Mouse (Mus musculus): ENCODE data around the gene Galnt9. TPM values are rescaled to one million over a fixed set of nuclear protein-coding genes. Genes with fewer than 3 reads are reported as not detected.

Gene Galnt9
- polyA plus RNA-seq, 1 experiment from 2014 or later: 0.80 TPM

DNA sequence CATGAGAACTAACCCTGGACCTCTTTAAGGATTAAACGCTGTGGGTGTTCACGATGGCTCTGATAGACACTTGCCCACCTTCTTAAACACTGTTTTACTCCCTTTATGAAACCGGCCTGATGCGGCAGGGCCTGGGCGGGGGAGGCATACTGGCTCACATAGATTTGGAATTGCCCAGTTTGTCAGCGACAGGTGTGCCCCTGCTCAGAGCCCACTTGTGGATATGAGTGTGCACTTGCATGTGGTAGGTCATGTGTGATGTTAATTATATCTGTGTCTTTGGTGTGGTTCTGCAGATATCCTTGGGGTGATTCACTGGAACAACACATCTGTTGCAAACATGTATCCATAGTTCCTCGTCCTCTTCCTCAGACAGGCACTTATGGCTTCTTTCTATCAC lies 66.3 kb downstream of the Galnt9 start:
- H3K27me3 ChIP-seq (replicated peaks; ENCODE audit: control insufficient read depth, insufficient read depth, low read length): no peaks in the 10 kb centered on the region
- no peak overlapping the region for H3K9ac ChIP-seq (ENCODE audit: low read length)
- no peaks in the 10 kb centered on the region for H3K9me3 ChIP-seq (ENCODE audit: control insufficient read depth, low read length)
- H3K4me2 ChIP-seq (ENCODE audit: low read length): no peak overlapping the region
- no peak overlapping the region for H3K4me3 ChIP-seq (ENCODE audit: low read depth, low read length)
- no peak for DNase-seq (ENCODE audit: low spot score)
- 0 out of 2 replicates have a peak, but pooled peaks cover 3% of the 10 kb centered on the region for H3K4me1 ChIP-seq (replicated peaks; ENCODE audit: control insufficient read depth, insufficient read depth, low read length)
- ATAC-seq (replicated peaks; ENCODE audit: low FRiP score, low TSS enrichment, low read depth): no peak
- WGBS: 89% methylated on average over 7 of the region's 7 CpGs
- no peak overlapping the region for H3K27ac ChIP-seq (ENCODE audit: low read depth)
- H3K36me3 ChIP-seq (ENCODE audit: control insufficient read depth, insufficient read depth, low read length): no peaks in the 10 kb centered on the region

DNA sequence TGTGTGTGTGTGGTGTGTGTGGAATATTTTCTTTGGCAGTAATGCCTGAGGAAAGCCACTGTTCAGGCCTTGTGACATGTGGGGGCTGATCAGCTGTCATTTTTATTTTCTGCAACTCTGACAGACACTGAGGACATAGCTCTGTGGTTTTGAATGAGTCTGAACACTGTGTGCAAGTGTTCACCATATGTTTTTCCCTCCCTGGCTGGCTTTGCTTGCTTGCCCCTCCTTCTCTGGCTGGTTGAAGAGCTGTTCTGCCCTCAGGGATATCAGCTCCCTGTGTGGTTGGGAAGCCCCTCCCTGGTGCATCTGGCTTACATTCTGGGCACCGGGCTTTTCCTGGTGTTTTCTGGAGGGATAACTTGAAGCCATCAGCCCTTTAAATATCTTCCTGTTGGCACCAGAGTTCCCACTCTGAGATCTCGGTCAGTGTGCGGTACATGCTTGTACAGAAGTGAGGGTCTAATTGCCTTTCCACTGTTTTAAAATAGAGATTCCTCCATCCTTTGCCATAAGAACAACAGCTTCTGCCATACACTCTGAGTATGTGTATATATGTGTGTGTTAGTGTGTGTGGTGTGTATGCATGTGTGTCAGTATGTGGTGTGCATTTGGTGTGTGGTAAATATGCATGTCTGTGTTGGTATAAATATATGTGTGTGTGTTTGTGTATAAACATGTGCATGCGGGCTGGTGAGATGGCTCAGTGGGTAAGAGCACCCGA lies 67.4 kb downstream of the Galnt9 start:
- Histone ChIP-seq H3K4me1 (replicated peaks; ENCODE audit: control insufficient read depth, insufficient read depth, low read length) (no peaks in the 10 kb centered on the region), H3K9me3 (ENCODE audit: control insufficient read depth, low read length) (no peaks in the 10 kb centered on the region), H3K9ac (ENCODE audit: low read length) (no peak overlapping the region), H3K36me3 (ENCODE audit: control insufficient read depth, insufficient read depth, low read length) (no peaks in the 10 kb centered on the region), H3K27me3 (replicated peaks; ENCODE audit: control insufficient read depth, insufficient read depth, low read length) (no peaks in the 10 kb centered on the region), H3K4me2 (ENCODE audit: low read length) (no peak overlapping the region), H3K4me3 (ENCODE audit: low read depth, low read length) (no peak overlapping the region), H3K27ac (ENCODE audit: low read depth) (no peak overlapping the region)
- WGBS: 81% methylated on average over 5 of the region's 5 CpGs
- DNase-seq (ENCODE audit: low spot score) (no peak), ATAC-seq (replicated peaks; ENCODE audit: low FRiP score, low TSS enrichment, low read depth) (no peak)

DNA sequence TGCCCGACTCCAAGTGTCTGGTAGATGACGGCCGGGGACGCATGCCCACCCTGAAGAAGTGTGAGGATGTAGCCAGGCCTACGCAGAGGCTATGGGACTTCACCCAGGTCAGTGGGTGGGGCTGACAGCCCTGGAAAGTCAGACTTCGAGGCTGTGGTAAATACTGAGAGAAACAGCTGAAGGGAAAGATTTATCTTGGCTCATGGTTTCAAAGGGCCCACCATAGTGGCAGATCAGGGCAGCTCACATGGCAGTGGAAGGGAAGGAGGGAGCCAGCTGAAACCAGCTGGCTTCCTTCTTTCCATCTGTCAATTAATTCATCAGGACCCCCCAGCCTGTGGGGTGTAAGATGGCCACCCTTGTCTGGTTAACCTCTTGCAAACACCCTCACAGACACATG lies 75.1 kb downstream of the Galnt9 start:
- H3K4me1 ChIP-seq (replicated peaks; ENCODE audit: control insufficient read depth, insufficient read depth, low read length): no peaks in the 10 kb centered on the region
- H3K4me3 ChIP-seq (ENCODE audit: low read depth, low read length): no peak overlapping the region
- ATAC-seq (replicated peaks; ENCODE audit: low FRiP score, low TSS enrichment, low read depth) (no peak), DNase-seq (ENCODE audit: low spot score) (no peak)
- no peaks in the 10 kb centered on the region for H3K27me3 ChIP-seq (replicated peaks; ENCODE audit: control insufficient read depth, insufficient read depth, low read length)
- no peak overlapping the region for H3K4me2 ChIP-seq (ENCODE audit: low read length)
- no peaks in the 10 kb centered on the region for H3K9me3 ChIP-seq (ENCODE audit: control insufficient read depth, low read length)
- H3K36me3 ChIP-seq (ENCODE audit: control insufficient read depth, insufficient read depth, low read length): no peaks in the 10 kb centered on the region
- no peak overlapping the region for H3K9ac ChIP-seq (ENCODE audit: low read length)
- 80% methylated on average over 6 of the region's 6 CpGs for WGBS
- H3K27ac ChIP-seq (ENCODE audit: low read depth): no peak overlapping the region

DNA sequence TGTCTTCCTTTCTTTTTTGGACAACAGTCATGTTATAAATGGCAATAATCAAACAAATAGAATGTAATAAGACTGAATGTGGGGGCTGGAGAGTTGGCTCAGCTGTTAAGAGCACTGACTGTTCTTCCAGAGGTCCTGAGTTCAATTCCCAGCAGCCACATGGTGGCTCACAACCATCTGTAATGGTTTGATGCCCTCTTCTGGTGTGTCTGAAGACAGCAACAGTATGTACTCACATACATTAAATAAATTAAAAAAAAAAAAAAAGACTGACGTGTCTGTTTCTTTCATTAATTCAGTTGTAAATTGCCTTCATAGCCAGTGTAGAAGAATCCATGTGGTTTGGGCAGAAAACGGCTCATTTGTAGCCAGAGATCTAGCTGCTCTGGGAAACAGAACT lies 80.2 kb downstream of the Galnt9 start:
- Histone ChIP-seq H3K9me3 (ENCODE audit: control insufficient read depth, low read length) (no peaks in the 10 kb centered on the region), H3K4me2 (ENCODE audit: low read length) (no peak overlapping the region), H3K4me3 (ENCODE audit: low read depth, low read length) (no peak overlapping the region), H3K36me3 (ENCODE audit: control insufficient read depth, insufficient read depth, low read length) (no peaks in the 10 kb centered on the region), H3K4me1 (replicated peaks; ENCODE audit: control insufficient read depth, insufficient read depth, low read length) (no peaks in the 10 kb centered on the region), H3K9ac (ENCODE audit: low read length) (no peak overlapping the region), H3K27ac (ENCODE audit: low read depth) (no peak overlapping the region), H3K27me3 (replicated peaks; ENCODE audit: control insufficient read depth, insufficient read depth, low read length) (no peaks in the 10 kb centered on the region; the same call in 1 of the 2 replicates)
- ATAC-seq (replicated peaks; ENCODE audit: low FRiP score, low TSS enrichment, low read depth) (no peak), DNase-seq (ENCODE audit: low spot score) (no peak)
- WGBS: 76% methylated on average over 2 of the region's 2 CpGs

DNA sequence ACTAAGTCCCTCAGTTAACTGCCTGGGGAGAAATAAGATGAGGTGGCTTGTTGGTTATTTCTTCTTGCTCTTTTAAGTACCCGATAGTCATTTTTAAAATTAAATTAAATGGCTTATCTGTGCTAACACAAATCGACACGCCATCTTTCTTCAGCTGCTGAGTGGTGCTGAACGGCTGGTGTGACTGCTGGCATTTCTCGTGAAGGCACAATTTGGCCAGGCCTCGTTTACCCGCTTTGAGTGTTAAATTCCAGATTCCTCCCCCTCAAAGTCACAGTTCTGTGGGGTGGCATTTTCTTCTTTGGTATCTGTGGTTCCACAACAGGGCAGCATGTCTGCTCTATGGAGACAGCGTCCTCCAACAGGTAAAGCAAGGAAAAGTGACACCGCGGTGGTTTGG lies 83.2 kb downstream of the Galnt9 start:
- Histone ChIP-seq H3K27ac (ENCODE audit: low read depth) (no peak overlapping the region), H3K4me2 (ENCODE audit: low read length) (no peak overlapping the region), H3K4me1 (replicated peaks; ENCODE audit: control insufficient read depth, insufficient read depth, low read length) (no peaks in the 10 kb centered on the region), H3K9ac (ENCODE audit: low read length) (no peak overlapping the region), H3K9me3 (ENCODE audit: control insufficient read depth, low read length) (no peaks in the 10 kb centered on the region), H3K4me3 (ENCODE audit: low read depth, low read length) (no peak overlapping the region), H3K27me3 (replicated peaks; ENCODE audit: control insufficient read depth, insufficient read depth, low read length) (no peaks in the 10 kb centered on the region; the same call in 1 of the 2 replicates), H3K36me3 (ENCODE audit: control insufficient read depth, insufficient read depth, low read length) (no peaks in the 10 kb centered on the region)
- WGBS: 72% methylated on average over 10 of the region's 10 CpGs
- ATAC-seq (replicated peaks; ENCODE audit: low FRiP score, low TSS enrichment, low read depth) (no peak), DNase-seq (ENCODE audit: low spot score) (no peak)

DNA sequence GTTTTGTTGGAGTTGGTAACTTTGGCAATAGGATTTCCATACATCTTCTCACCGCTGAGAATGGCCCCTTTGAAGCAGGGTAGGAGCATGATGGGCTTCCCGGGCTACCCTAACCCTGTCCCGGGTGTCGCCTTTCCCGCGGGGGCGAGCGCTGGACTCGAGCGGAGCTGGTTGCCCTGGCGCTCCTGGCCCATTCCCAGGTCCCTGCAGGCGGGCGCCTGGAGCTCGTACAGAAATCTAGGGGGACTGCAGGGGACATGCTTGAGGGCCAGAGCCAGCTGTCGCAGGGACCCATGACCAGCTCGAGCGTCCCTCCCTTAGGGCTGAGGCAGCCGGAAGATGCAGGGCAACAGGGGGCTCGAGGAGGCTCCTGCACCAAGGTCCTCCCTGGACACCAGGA lies 84.0 kb downstream of the Galnt9 start:
- ATAC-seq (replicated peaks; ENCODE audit: low FRiP score, low TSS enrichment, low read depth) (no peak), DNase-seq (ENCODE audit: low spot score) (no peak)
- Histone ChIP-seq H3K4me1 (replicated peaks; ENCODE audit: control insufficient read depth, insufficient read depth, low read length) (no peaks in the 10 kb centered on the region), H3K9me3 (ENCODE audit: control insufficient read depth, low read length) (no peaks in the 10 kb centered on the region), H3K4me3 (ENCODE audit: low read depth, low read length) (no peak overlapping the region), H3K27me3 (replicated peaks; ENCODE audit: control insufficient read depth, insufficient read depth, low read length) (no peaks in the 10 kb centered on the region; the same call in 1 of the 2 replicates), H3K36me3 (ENCODE audit: control insufficient read depth, insufficient read depth, low read length) (no peaks in the 10 kb centered on the region), H3K4me2 (ENCODE audit: low read length) (no peak overlapping the region), H3K9ac (ENCODE audit: low read length) (no peak overlapping the region), H3K27ac (ENCODE audit: low read depth) (no peak overlapping the region)
- WGBS: 22% methylated on average over 19 of the region's 19 CpGs

DNA sequence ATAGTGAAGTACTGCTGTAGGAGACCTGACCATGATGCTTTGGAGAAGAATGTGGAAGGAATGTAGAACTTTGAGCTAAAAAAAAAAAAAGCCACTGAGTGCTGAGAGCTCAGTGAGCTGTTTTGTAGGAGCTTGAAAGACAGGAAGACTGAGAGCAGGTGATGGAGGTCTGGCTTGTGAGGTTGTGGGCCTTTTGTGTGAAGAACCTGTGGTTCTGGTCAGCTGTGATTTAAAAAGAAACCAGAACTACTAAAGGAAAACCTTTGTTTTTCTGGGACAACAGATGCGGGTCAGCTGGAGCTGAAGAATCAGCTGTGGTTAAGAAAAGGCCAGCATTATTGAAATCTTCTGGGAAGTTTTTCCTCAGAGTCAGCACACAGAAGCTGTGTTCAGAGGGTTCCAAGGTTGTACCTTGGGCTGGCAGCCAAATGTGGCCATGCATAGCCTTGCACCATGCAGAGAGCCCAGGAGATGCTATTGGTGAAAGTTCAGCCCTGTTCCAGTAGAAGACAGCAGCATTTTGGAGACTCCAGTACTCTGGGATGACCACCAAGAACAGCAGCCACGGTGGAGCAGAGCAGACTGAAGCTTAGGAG lies 85.5 kb downstream of the Galnt9 start:
- Histone ChIP-seq H3K4me3 (ENCODE audit: low read depth, low read length) (no peak overlapping the region), H3K4me2 (ENCODE audit: low read length) (no peak overlapping the region), H3K27ac (ENCODE audit: low read depth) (no peak overlapping the region), H3K36me3 (ENCODE audit: control insufficient read depth, insufficient read depth, low read length) (no peaks in the 10 kb centered on the region), H3K9me3 (ENCODE audit: control insufficient read depth, low read length) (no peaks in the 10 kb centered on the region), H3K4me1 (replicated peaks; ENCODE audit: control insufficient read depth, insufficient read depth, low read length) (no peaks in the 10 kb centered on the region), H3K9ac (ENCODE audit: low read length) (no peak overlapping the region), H3K27me3 (replicated peaks; ENCODE audit: control insufficient read depth, insufficient read depth, low read length) (no peaks in the 10 kb centered on the region; the same call in 1 of the 2 replicates)
- 84% methylated on average over 2 of the region's 2 CpGs for WGBS
- DNase-seq (ENCODE audit: low spot score) (no peak), ATAC-seq (replicated peaks; ENCODE audit: low FRiP score, low TSS enrichment, low read depth) (no peak)

DNA sequence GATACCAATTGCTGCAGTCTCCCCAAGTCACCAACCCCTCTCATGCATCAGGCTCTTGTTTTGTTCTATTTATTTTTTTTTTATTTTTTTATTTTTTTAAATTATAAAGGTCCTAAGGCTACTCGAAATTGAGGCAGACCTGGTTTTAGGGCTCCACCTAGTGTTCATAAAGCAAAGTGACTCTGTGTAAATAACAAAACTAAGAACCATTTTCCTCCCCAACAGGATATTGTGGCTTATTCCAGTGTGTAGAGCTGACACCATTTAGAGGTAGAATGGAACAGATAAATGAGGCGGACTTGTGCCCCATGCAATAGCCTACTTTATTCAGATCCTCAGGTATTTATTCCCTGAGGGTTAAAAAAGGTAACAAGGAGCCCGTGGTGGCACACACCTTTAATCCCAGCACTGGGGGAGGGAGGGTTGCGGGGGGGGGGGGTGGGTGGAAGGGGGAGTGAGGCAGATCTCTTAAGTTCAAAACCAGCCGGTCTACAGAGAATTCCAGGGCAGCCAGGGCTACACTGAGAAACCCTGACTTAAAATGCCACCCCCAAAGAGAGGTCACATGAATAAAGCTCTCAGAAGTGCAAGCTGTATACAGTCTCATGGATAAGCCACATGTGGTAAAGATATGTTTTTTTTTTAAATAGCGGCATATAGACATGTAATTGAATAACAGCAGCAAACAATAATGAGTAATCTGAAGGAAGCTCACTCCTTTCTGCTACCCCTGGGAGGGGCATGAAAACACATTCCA lies 92.0 kb downstream of the Galnt9 start:
- Histone ChIP-seq H3K4me1 (replicated peaks; ENCODE audit: control insufficient read depth, insufficient read depth, low read length) (no peaks in the 10 kb centered on the region), H3K9me3 (ENCODE audit: control insufficient read depth, low read length) (no peaks in the 10 kb centered on the region), H3K9ac (ENCODE audit: low read length) (no peak overlapping the region), H3K4me3 (ENCODE audit: low read depth, low read length) (no peak overlapping the region), H3K27me3 (replicated peaks; ENCODE audit: control insufficient read depth, insufficient read depth, low read length) (no peaks in the 10 kb centered on the region), H3K36me3 (ENCODE audit: control insufficient read depth, insufficient read depth, low read length) (no peaks in the 10 kb centered on the region), H3K27ac (ENCODE audit: low read depth) (no peak overlapping the region), H3K4me2 (ENCODE audit: low read length) (no peak overlapping the region)
- no peak; the same call in 1 of the 2 replicates for ATAC-seq (replicated peaks; ENCODE audit: low FRiP score, low TSS enrichment, low read depth)
- WGBS: 40% methylated on average over 6 of the region's 6 CpGs
- DNase-seq (ENCODE audit: low spot score): no peak
